Mouse (Mus musculus) liver, embryonic 12.5 days (tissue): ENCODE results near the gene Cenpl. TPM values are rescaled to one million over a fixed set of nuclear protein-coding genes. Genes with fewer than 3 reads are reported as not detected.

Source experiments
- ATAC-seq: fragments of 200-750 bp; cut with Nextera tagmentation; 2 replicates; pipeline ENCODE4 v1.8.0; 2017; ENCODE audit warnings: moderate number of reproducible peaks, mild to moderate bottlenecking, moderate library complexity
- H3K27ac ChIP-seq: fragments of 300-500 bp; sonication (generic); 2 replicates; pipeline ENCODE4 v1.5.1; 2016; ENCODE audit warnings: mild to moderate bottlenecking
- H3K27me3 ChIP-seq: fragments of 300-500 bp; sonication (generic); replicated peaks from 2 replicates; pipeline ENCODE4 v1.6.1; 2016; ENCODE audit warnings: mild to moderate bottlenecking, moderate library complexity
- H3K36me3 ChIP-seq: fragments of 300-500 bp; sonication (generic); 2 replicates; pipeline ENCODE4 v1.6.1; 2016; ENCODE audit warnings: mild to moderate bottlenecking, moderate library complexity
- H3K4me1 ChIP-seq: fragments of 300-500 bp; sonication (generic); 2 replicates; pipeline ENCODE4 v1.6.1; 2016
- H3K4me2 ChIP-seq: fragments of 300-500 bp; sonication (generic); 2 replicates; pipeline ENCODE4 v1.6.1; 2016; ENCODE audit warnings: mild to moderate bottlenecking, moderate library complexity
- H3K4me3 ChIP-seq: fragments of 300-500 bp; sonication (generic); 2 replicates; pipeline ENCODE4 v1.5.1; 2016; ENCODE audit warnings: mild to moderate bottlenecking, moderate library complexity
- H3K9ac ChIP-seq: fragments of 300-500 bp; sonication (generic); 2 replicates; pipeline ENCODE4 v1.6.1; 2016; ENCODE audit warnings: mild to moderate bottlenecking, moderate library complexity
- H3K9me3 ChIP-seq: fragments of 300-500 bp; sonication (generic); replicated peaks from 2 replicates; pipeline ENCODE4 v1.6.1; 2016; ENCODE audit warnings: mild to moderate bottlenecking, moderate library complexity
- WGBS: fragments of 180-500 bp; shearing (Covaris S2); methylation state at CpG from one replicate; pipeline ENCODE4 v1.1.7; 2016; ENCODE audit not compliant: insufficient replicate concordance; 5-methylcytosine and 5-hydroxymethylcytosine counted together
- polyA plus RNA-seq: library from polyadenylated mRNA; unstranded; fragments of >200 nt; fragmentation: Nextera tagmentation; extraction: Ambion mirVana; gene quantifications from 2 replicates; pipeline ENCODE4 v1.2.1, GENCODE M21; 2016

The Cenpl gene
- polyA plus RNA-seq, 1 experiment from 2014 or later: 36.3 TPM

GRCm38 (mm10) chr1:161063351-161063750 is 7.2 kb upstream of the Cenpl start:
- no peak for ATAC-seq
- H3K4me1 ChIP-seq: no peaks in the 10 kb centered on the region
- 81% methylated on average over 1 of the region's 1 CpGs for WGBS

GRCm38 (mm10) chr1:161071272-161071620 is 733 bp downstream of the Cenpl start:
- Histone ChIP-seq H3K27me3 (no peaks in the 10 kb centered on the region), H3K9me3 (no peaks in the 10 kb centered on the region), H3K4me2 (peak overlapping the region; percentile 90), H3K4me1 (peaks cover 43% of the 10 kb centered on the region), H3K9ac (peak overlapping the region; percentile 83), H3K27ac (peak overlapping the region; percentile 79), H3K4me3 (peak overlapping the region; percentile 71), H3K36me3 (peaks cover 33% of the 10 kb centered on the region)
- ATAC-seq: no peak
- WGBS: under 1% methylated on average over 12 of the region's 12 CpGs

More at GRCm38 (mm10) chr1:161063351-161063750, 7.2 kb upstream of the Cenpl start:
- Histone ChIP-seq H3K4me3 (no peak overlapping the region), H3K9ac (no peak overlapping the region), H3K27ac (no peak overlapping the region), H3K9me3 (no peaks in the 10 kb centered on the region), H3K27me3 (no peaks in the 10 kb centered on the region), H3K4me2 (no peak overlapping the region), H3K36me3 (peaks cover 53% of the 10 kb centered on the region)

- H3K27me3 ChIP-seq: no peaks in the 10 kb centered on the region
- no peak overlapping the region for H3K4me3 ChIP-seq
- no peak overlapping the region for H3K4me2 ChIP-seq
- peaks cover 76% of the 10 kb centered on the region for H3K36me3 ChIP-seq
- H3K9ac ChIP-seq: no peak overlapping the region
- no peak overlapping the region for H3K27ac ChIP-seq
- ATAC-seq: no peak
- peaks cover 36% of the 10 kb centered on the region for H3K4me1 ChIP-seq
- WGBS: 76% methylated on average over 6 of the region's 6 CpGs
- H3K9me3 ChIP-seq: no peaks in the 10 kb centered on the region
These were observed 5.7 kb downstream of the Cenpl start for GRCm38 (mm10) chr1:161076238-161076637.

- Histone ChIP-seq H3K36me3 (peaks cover 84% of the 10 kb centered on the region), H3K9ac (no peak overlapping the region), H3K27me3 (no peaks in the 10 kb centered on the region), H3K4me1 (peaks cover 33% of the 10 kb centered on the region), H3K4me2 (no peak overlapping the region), H3K9me3 (no peaks in the 10 kb centered on the region), H3K27ac (no peak overlapping the region), H3K4me3 (no peak overlapping the region)
- ATAC-seq: no peak
- 80% methylated on average over 3 of the region's 3 CpGs for WGBS
These were observed 6.7 kb downstream of the Cenpl start for GRCm38 (mm10) chr1:161077243-161077642.

GRCm38 (mm10) chr1:161099721-161100405 is 29.4 kb downstream of the Cenpl start:
- ATAC-seq: peak; percentile 92
- Histone ChIP-seq H3K9me3 (no peaks in the 10 kb centered on the region), H3K4me1 (peaks cover 16% of the 10 kb centered on the region), H3K27me3 (no peaks in the 10 kb centered on the region), H3K36me3 (peaks cover 47% of the 10 kb centered on the region), H3K4me3 (no peak overlapping the region), H3K4me2 (peak overlapping the region; percentile 42), H3K27ac (peak overlapping the region; percentile 46), H3K9ac (no peak overlapping the region)
- 35% methylated on average over 4 of the region's 4 CpGs for WGBS

- Histone ChIP-seq H3K4me2 (no peak overlapping the region), H3K27me3 (no peaks in the 10 kb centered on the region), H3K9ac (no peak overlapping the region), H3K27ac (no peak overlapping the region), H3K4me1 (peaks cover 16% of the 10 kb centered on the region), H3K9me3 (no peaks in the 10 kb centered on the region), H3K36me3 (peaks cover 41% of the 10 kb centered on the region), H3K4me3 (no peak overlapping the region)
- ATAC-seq: no peak
- 50% methylated on average over 1 of the region's 1 CpGs for WGBS
These were observed 33.3 kb downstream of the Cenpl start for GRCm38 (mm10) chr1:161103842-161104241.

GRCm38 (mm10) chr1:161109216-161109615 is 38.7 kb downstream of the Cenpl start:
- WGBS: 84% methylated on average over 8 of the region's 8 CpGs
- no peak overlapping the region for H3K4me2 ChIP-seq
- no peaks in the 10 kb centered on the region for H3K4me1 ChIP-seq
- no peak overlapping the region for H3K4me3 ChIP-seq
- no peaks in the 10 kb centered on the region for H3K27me3 ChIP-seq
- H3K9me3 ChIP-seq: no peaks in the 10 kb centered on the region
- H3K9ac ChIP-seq: no peak overlapping the region
- no peak overlapping the region for H3K27ac ChIP-seq
- peaks cover 30% of the 10 kb centered on the region for H3K36me3 ChIP-seq
- ATAC-seq: no peak

GRCm38 (mm10) chr1:161114591-161114990 is 44.1 kb downstream of the Cenpl start:
- Histone ChIP-seq H3K4me2 (no peak overlapping the region), H3K27ac (no peak overlapping the region), H3K36me3 (peaks cover 3% of the 10 kb centered on the region), H3K4me1 (peaks cover 8% of the 10 kb centered on the region), H3K9me3 (no peaks in the 10 kb centered on the region), H3K9ac (no peak overlapping the region), H3K4me3 (no peak overlapping the region), H3K27me3 (no peaks in the 10 kb centered on the region)
- ATAC-seq: no peak

- H3K27ac ChIP-seq: no peak overlapping the region
- no peak for ATAC-seq
- H3K36me3 ChIP-seq: peaks cover 11% of the 10 kb centered on the region
- H3K9me3 ChIP-seq: no peaks in the 10 kb centered on the region
- no peak overlapping the region for H3K9ac ChIP-seq
- 85% methylated on average over 10 of the region's 10 CpGs for WGBS
- no peak overlapping the region for H3K4me3 ChIP-seq
- no peaks in the 10 kb centered on the region for H3K27me3 ChIP-seq
- H3K4me1 ChIP-seq: peaks cover 3% of the 10 kb centered on the region; the same call in 1 of the 2 replicates
- H3K4me2 ChIP-seq: no peak overlapping the region
These were observed 52.3 kb downstream of the Cenpl start for GRCm38 (mm10) chr1:161122661-161123418.

- Histone ChIP-seq H3K27ac (no peak overlapping the region), H3K4me3 (no peak overlapping the region), H3K27me3 (no peaks in the 10 kb centered on the region), H3K4me2 (no peak overlapping the region), H3K4me1 (peaks cover 12% of the 10 kb centered on the region), H3K36me3 (peaks cover 13% of the 10 kb centered on the region), H3K9ac (no peak overlapping the region), H3K9me3 (no peaks in the 10 kb centered on the region)
- 31% methylated on average over 1 of the region's 1 CpGs for WGBS
- ATAC-seq: peak; percentile 8; the same call in 1 of the 2 replicates
These were observed 55.9 kb downstream of the Cenpl start for GRCm38 (mm10) chr1:161126461-161126860.

GRCm38 (mm10) chr1:161130726-161131664 is 60.5 kb downstream of the Cenpl start, which contains the start of gene Klhl20:
TSS of gene Klhl20 (minus strand) at chr1:161131511.
- Histone ChIP-seq H3K4me1 (peaks cover 12% of the 10 kb centered on the region), H3K9me3 (no peaks in the 10 kb centered on the region), H3K4me3 (peak within 1 kb of the TSS; percentile 74), H3K27ac (peak within 1 kb of the TSS; percentile 83), H3K36me3 (peaks cover 13% of the 10 kb centered on the region), H3K9ac (peak within 1 kb of the TSS; percentile 81), H3K4me2 (peak within 1 kb of the TSS; percentile 76), H3K27me3 (peaks cover 4% of the 10 kb centered on the region; the same call in 1 of the 2 replicates)
- ATAC-seq: peak; percentile 94
- WGBS: under 1% methylated on average over 41 of the region's 41 CpGs
